Comparison of ENCODE assay signal across 9 mouse cellular contexts in genomic region chr17:34234926-34235325, GRCm38 (mm10). TPM values are rescaled to one million over a fixed set of nuclear protein-coding genes. Genes with fewer than 3 reads are reported as not detected.
A peak's percentile ranks its signal among the peaks of the same experiment; 100 is the strongest.
DNase-seq lines count a peak whose midpoint lies in the region; ATAC-seq and TF ChIP-seq lines count a peak whose summit lies in the region.
"Had no signal": no experiment of that assay in that cellular context is flagged by ENCODE, and none has a peak within 500 bp of the region (broad histone marks: within the 10 kb centered on the region; RNA-seq: fewer than 3 reads in every experiment).

No protein-coding gene starts in this region.

- H3K4me1 ChIP-seq in cortical plate, adult 2 months (ENCODE audit: control insufficient read depth, insufficient read depth, low read length): no peaks in the 10 kb centered on the region
- 0 out of 2 replicates have a peak, but pooled peaks cover 3% of the 10 kb centered on the region for H3K4me1 ChIP-seq in liver, embryonic 15.5 days (replicated peaks)
- peaks cover 11% of the 10 kb centered on the region for H3K4me1 ChIP-seq in thymus, adult 2 months (replicated peaks; ENCODE audit: control insufficient read depth, insufficient read depth, low read length)
- H3K4me1 ChIP-seq: embryonic facial prominence, embryonic 15.5 days had no signal

- TF ChIP-seq CTCF in cortical plate, adult 2 months (IDR thresholded peaks at IDR 0.05; ENCODE audit: extremely low read depth, insufficient read depth, low read length): peak; percentile 86
- TF ChIP-seq CTCF in thymus, adult 2 months (IDR thresholded peaks at IDR 0.05; ENCODE audit: borderline replicate concordance, control insufficient read depth, extremely low read depth, insufficient read depth, low read length, poor library complexity): peak; percentile 82; the same call in 1 of the 2 replicates

- no peak overlapping the region for H3K4me2 ChIP-seq in liver, embryonic 15.5 days
- H3K4me2 ChIP-seq: embryonic facial prominence, embryonic 15.5 days had no signal

- H3K4me3 ChIP-seq in cortical plate, adult 2 months (ENCODE audit: insufficient read depth, low read length): no peak overlapping the region
- H3K4me3 ChIP-seq in liver, embryonic 15.5 days (replicated peaks): no peak overlapping the region
- H3K4me3 ChIP-seq in thymus, adult 2 months (ENCODE audit: control insufficient read depth, insufficient read depth, low read length): no peak overlapping the region
- H3K4me3 ChIP-seq: embryonic facial prominence, embryonic 15.5 days had no signal

- TF ChIP-seq POLR2A in cortical plate, adult 2 months (IDR thresholded peaks at IDR 0.05; ENCODE audit: extremely low read depth, insufficient read depth, low read length): no peak
- no peak for TF ChIP-seq POLR2A in thymus, adult 2 months (IDR thresholded peaks at IDR 0.05; ENCODE audit: control insufficient read depth, extremely low read depth, insufficient read depth, low read length, poor library complexity)

- WGBS in liver, embryonic 15.5 days (ENCODE audit: insufficient replicate concordance): 14% methylated on average over 9 of the region's 9 CpGs
- WGBS in thymus, adult 2 months: under 1% methylated on average over 9 of the region's 9 CpGs

- H3K27me3 ChIP-seq in liver, embryonic 15.5 days: peaks cover 3% of the 10 kb centered on the region; the same call in 1 of the 2 replicates
- no peaks in the 10 kb centered on the region for H3K27me3 ChIP-seq in thymus, adult 2 months (ENCODE audit: control insufficient read depth, insufficient read depth, low read length)
- H3K27me3 ChIP-seq: embryonic facial prominence, embryonic 15.5 days had no signal

- no peaks in the 10 kb centered on the region for H3K9me3 ChIP-seq in liver, embryonic 15.5 days (replicated peaks)
- H3K9me3 ChIP-seq: embryonic facial prominence, embryonic 15.5 days had no signal

- H3K9ac ChIP-seq in liver, embryonic 15.5 days: no peak overlapping the region
- H3K9ac ChIP-seq: embryonic facial prominence, embryonic 15.5 days had no signal

- H3K27ac ChIP-seq in cortical plate, adult 2 months (ENCODE audit: insufficient read depth, low read length): no peak overlapping the region
- no peak overlapping the region for H3K27ac ChIP-seq in liver, embryonic 15.5 days (replicated peaks)
- no peak overlapping the region for H3K27ac ChIP-seq in thymus, adult 2 months (ENCODE audit: control insufficient read depth, insufficient read depth, low read length)
- H3K27ac ChIP-seq: embryonic facial prominence, embryonic 15.5 days had no signal

- 0 out of 2 replicates have a peak, but pooled peaks have one; percentile 25 for ATAC-seq in liver, embryonic 15.5 days (ENCODE audit: insufficient read depth)

- peak; percentile 93 for DNase-seq in 416B (ENCODE audit: low read depth)
- DNase-seq in T-cell, adult 2 months (ENCODE audit: low spot score): peak; percentile 91
- peak; percentile 82 for DNase-seq in heart, adult 8-10 months (ENCODE audit: low spot score)
- peak; percentile 81 for DNase-seq in kidney, postnatal 14 days
- DNase-seq in ovary, adult 18-20 months (ENCODE audit: low spot score): peak; percentile 29
- DNase-seq in thymus, adult 2 months: peak; percentile 88

- no peaks in the 10 kb centered on the region for H3K36me3 ChIP-seq in liver, embryonic 15.5 days (replicated peaks)
- no peaks in the 10 kb centered on the region for H3K36me3 ChIP-seq in thymus, adult 2 months (ENCODE audit: control insufficient read depth, insufficient read depth, low read length)
- H3K36me3 ChIP-seq: embryonic facial prominence, embryonic 15.5 days had no signal

RNA-seq across cellular contexts. Expression of gene H2-Ob, which starts 3.8 kb away (rescaled TPM):
- polyA plus RNA-seq in cortical plate, adult 2 months (2012; rRNA removed): 1.0 and 1.5 TPM in 2 replicates
- total RNA-seq in heart, adult 8-10 months (2022): 1 to 10 TPM in 1 of 4 experiments, under 1 TPM in 3; 0.41 to 1.5 (median 0.51) TPM
- polyA plus RNA-seq in liver, embryonic 15.5 days (2015; fragmentation: Nextera tagmentation; extraction: Ambion mirVana): 0.31 and 0.51 TPM in 2 replicates
- polyA plus RNA-seq in thymus, adult 2 months (2012; rRNA removed): 30.1 and 37.5 TPM in 2 replicates

RNA-seq across cellular contexts. Expression of gene H2-Ab1, which starts 22.6 kb away (rescaled TPM):
- 3.1 and 3.6 TPM in 2 replicates for polyA plus RNA-seq in cortical plate, adult 2 months (2012; rRNA removed)
- total RNA-seq in heart, adult 8-10 months (2022): 10 to 100 TPM; 13.2 to 19.1 (median 15.6) TPM
- polyA plus RNA-seq in liver, embryonic 15.5 days (2015; fragmentation: Nextera tagmentation; extraction: Ambion mirVana): 6.6 and 9.3 TPM in 2 replicates
- 2,799 and 4,004 TPM in 2 replicates for polyA plus RNA-seq in thymus, adult 2 months (2012; rRNA removed)

RNA-seq across cellular contexts. Expression of gene Tap2, which starts 31.6 kb away (rescaled TPM):
- 7.9 and 8.3 TPM in 2 replicates for polyA plus RNA-seq in cortical plate, adult 2 months (2012; rRNA removed)
- 10 to 100 TPM; 21.4 to 25.3 (median 24.6) TPM for total RNA-seq in heart, adult 8-10 months (2022)
- polyA plus RNA-seq in liver, embryonic 15.5 days (2015; fragmentation: Nextera tagmentation; extraction: Ambion mirVana): 7.2 and 7.4 TPM in 2 replicates
- polyA plus RNA-seq in thymus, adult 2 months (2012; rRNA removed): 231 and 232 TPM in 2 replicates

RNA-seq across cellular contexts. Expression of gene Psmb8, which starts 37.4 kb away (rescaled TPM):
- polyA plus RNA-seq in cortical plate, adult 2 months (2012; rRNA removed): 8.7 and 10.1 TPM in 2 replicates
- total RNA-seq in heart, adult 8-10 months (2022): 10 to 100 TPM; 10.7 to 15.1 (median 12.8) TPM
- 21.9 and 22.8 TPM in 2 replicates for polyA plus RNA-seq in liver, embryonic 15.5 days (2015; fragmentation: Nextera tagmentation; extraction: Ambion mirVana)
- 656 and 705 TPM in 2 replicates for polyA plus RNA-seq in thymus, adult 2 months (2012; rRNA removed)

RNA-seq across cellular contexts. Expression of gene Psmb9, which starts 47.4 kb away (rescaled TPM):
- polyA plus RNA-seq in cortical plate, adult 2 months (2012; rRNA removed): 3.0 and 3.8 TPM in 2 replicates
- total RNA-seq in heart, adult 8-10 months (2022): 10 to 100 TPM in 2 of 4 experiments, 1 to 10 TPM in 2; 6.9 to 12.9 (median 8.7) TPM
- 10.6 and 11.2 TPM in 2 replicates for polyA plus RNA-seq in liver, embryonic 15.5 days (2015; fragmentation: Nextera tagmentation; extraction: Ambion mirVana)
- 288 and 334 TPM in 2 replicates for polyA plus RNA-seq in thymus, adult 2 months (2012; rRNA removed)

Comparison
In these comparisons a context has a peak if more than half of its experiments do, and no peak if none do; other contexts are left out.
1. DNase-seq: peak in every context shown above with its lines; median percentile 93 in 416B; 91 in T-cell, adult 2 months; 88 in thymus, adult 2 months; 82 in heart, adult 8-10 months; 81 in kidney, postnatal 14 days; 29 in ovary, adult 18-20 months.
2. RNA of gene H2-Ob, which starts 3.8 kb away (polyA plus RNA-seq): 30.1 to 37.5 TPM in thymus, adult 2 months; 1.0 to 1.5 TPM in cortical plate, adult 2 months and 0.31 to 0.51 TPM in liver, embryonic 15.5 days; every median in the first group is over 10 times any median in the second.
3. RNA of gene H2-Ab1, which starts 22.6 kb away (polyA plus RNA-seq): 2,799 to 4,004 TPM in thymus, adult 2 months; 6.6 to 9.3 TPM in liver, embryonic 15.5 days and 3.1 to 3.6 TPM in cortical plate, adult 2 months; every median in the first group is over 100 times any median in the second.
4. RNA of gene Tap2, which starts 31.6 kb away (polyA plus RNA-seq): 231 to 232 TPM in thymus, adult 2 months; 7.9 to 8.3 TPM in cortical plate, adult 2 months and 7.2 to 7.4 TPM in liver, embryonic 15.5 days; every median in the first group is over 10 times any median in the second.